Mouse (Mus musculus) limb, embryonic 12.5 days (tissue): ENCODE results near the gene 1600014C23Rik. TPM values are rescaled to one million over a fixed set of nuclear protein-coding genes. Genes with fewer than 3 reads are reported as not detected.
A peak's percentile ranks its signal among the peaks of the same experiment; 100 is the strongest.

ENCODE experiments used
- ATAC-seq: fragments of 200-750 bp; cut with Nextera tagmentation; 2 replicates; pipeline ENCODE4 v1.8.0; 2017; ENCODE audit warnings: low read depth, moderate TSS enrichment; ENCODE audit not compliant: insufficient number of reproducible peaks, insufficient read depth, low FRiP score, low TSS enrichment
- H3K27ac ChIP-seq: fragments of 300-500 bp; sonication (generic); 2 replicates; pipeline ENCODE4 v1.5.1; 2016; ENCODE audit warnings: mild to moderate bottlenecking, moderate library complexity
- H3K27me3 ChIP-seq: fragments of 300-500 bp; sonication (generic); 2 replicates; pipeline ENCODE4 v1.6.1; 2016; ENCODE audit warnings: mild to moderate bottlenecking, moderate library complexity
- H3K36me3 ChIP-seq: fragments of 300-500 bp; sonication (generic); 2 replicates; pipeline ENCODE4 v1.6.1; 2016; ENCODE audit warnings: mild to moderate bottlenecking, moderate library complexity
- H3K4me1 ChIP-seq: fragments of 300-500 bp; sonication (generic); replicated peaks from 2 replicates; pipeline ENCODE4 v1.6.1; 2016
- H3K4me2 ChIP-seq: fragments of 300-500 bp; sonication (generic); 2 replicates; pipeline ENCODE4 v1.6.1; 2016; ENCODE audit warnings: mild to moderate bottlenecking, moderate library complexity
- H3K4me3 ChIP-seq: fragments of 300-500 bp; sonication (generic); replicated peaks from 2 replicates; pipeline ENCODE4 v1.5.1; 2016; ENCODE audit warnings: mild to moderate bottlenecking
- H3K9ac ChIP-seq: fragments of 300-500 bp; sonication (generic); replicated peaks from 2 replicates; pipeline ENCODE4 v1.6.1; 2016; ENCODE audit warnings: mild to moderate bottlenecking, moderate library complexity
- H3K9me3 ChIP-seq: fragments of 300-500 bp; sonication (generic); 2 replicates; pipeline ENCODE4 v1.6.1; 2016; ENCODE audit warnings: mild to moderate bottlenecking, moderate library complexity
- WGBS: fragments of 180-500 bp; shearing (Covaris S2); methylation state at CpG from one replicate; pipeline ENCODE4 v1.1.7; 2016; 5-methylcytosine and 5-hydroxymethylcytosine counted together
- polyA plus RNA-seq: library from polyadenylated mRNA; unstranded; fragments of >200 nt; fragmentation: Nextera tagmentation; extraction: Ambion mirVana; gene quantifications from 2 replicates; pipeline ENCODE4 v1.2.1, GENCODE M21; 2016

The 1600014C23Rik gene
- polyA plus RNA-seq, 1 experiment from 2014 or later, result not detected

DNA sequence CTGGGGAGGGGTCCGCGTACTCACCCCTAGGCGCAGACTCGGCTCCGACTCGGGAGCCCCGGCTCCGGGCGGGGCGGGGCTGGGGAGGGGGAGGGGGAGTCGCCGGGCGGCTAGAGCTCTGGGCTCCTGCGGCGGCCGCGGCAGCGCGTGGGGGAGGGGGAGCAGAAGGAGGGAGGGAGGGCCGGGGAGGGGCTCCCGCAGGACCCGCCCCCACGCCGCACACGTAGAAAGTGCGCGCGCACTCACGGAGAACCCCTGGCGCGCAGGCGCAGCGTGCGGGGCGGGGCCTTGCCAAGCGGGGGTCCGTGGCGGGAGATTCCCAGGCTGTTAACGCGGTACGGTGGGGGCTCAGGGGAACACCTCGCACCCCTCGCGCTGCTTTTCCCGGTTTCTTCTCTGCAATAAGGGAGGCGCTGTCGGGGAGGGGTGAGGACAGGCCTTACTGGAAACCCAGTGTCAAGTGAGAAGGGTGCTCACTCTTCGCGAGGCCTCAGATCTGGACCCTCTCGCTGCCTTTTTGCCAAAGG lies 47.5 kb downstream of the 1600014C23Rik start, which contains the start of gene Mrpl14:
Mrpl14 (plus strand) TSS at position 230 of the 527 bp plus-strand sequence.
- Histone ChIP-seq H3K4me1 (peaks cover 24% of the 10 kb centered on the region), H3K27ac (peak within 1 kb of the TSS; percentile 90)

DNA sequence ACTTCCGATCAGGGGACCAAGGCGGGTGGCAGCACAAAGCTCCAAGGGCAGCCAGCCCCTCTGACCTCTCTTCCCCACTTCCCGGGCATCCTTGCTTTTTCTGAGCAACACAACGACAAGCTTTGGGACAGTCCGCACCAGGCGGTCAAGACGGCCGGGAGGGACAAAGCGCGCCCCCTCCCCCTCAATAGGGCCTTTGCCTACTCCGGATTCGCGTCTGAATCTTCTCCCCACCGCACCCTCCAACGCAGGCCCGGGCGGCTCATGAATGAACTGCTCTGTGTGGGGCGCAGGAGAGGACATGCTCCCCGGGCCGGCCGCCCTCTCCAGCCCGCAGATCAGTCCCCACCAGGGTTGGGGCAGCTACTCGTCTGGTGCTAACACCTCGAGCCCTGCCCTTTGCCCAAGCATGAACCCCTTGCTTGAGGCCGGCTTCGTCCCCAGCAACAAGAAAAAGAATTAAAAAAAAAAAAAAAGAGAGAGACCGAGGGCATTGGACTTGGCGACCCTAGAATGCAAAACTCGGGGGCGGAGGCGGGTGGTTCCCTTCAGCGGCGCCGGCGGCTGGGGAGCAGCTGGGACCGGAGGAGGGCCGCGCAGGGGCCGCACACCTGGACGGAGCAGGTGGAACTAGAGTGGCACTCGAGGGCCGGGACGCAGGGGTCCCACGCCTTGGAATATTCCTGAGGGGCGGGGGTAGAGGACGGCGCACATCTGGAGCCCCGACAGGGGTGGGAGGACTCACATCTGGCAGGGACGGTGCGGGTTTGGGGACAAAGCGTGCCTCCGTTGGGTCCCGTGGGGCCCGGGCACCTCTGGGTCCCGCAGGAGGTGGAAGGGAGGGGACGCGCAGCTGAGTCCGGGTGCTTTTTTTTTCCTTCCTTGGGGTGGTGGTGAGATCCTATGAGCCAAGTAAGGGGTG lies 48.2 kb downstream of the 1600014C23Rik start:
- Histone ChIP-seq H3K4me1 (peaks cover 31% of the 10 kb centered on the region), H3K4me2 (peak overlapping the region; percentile 88), H3K9ac (peak overlapping the region; percentile 90), H3K4me3 (peak overlapping the region; percentile 78), H3K9me3 (peaks cover 4% of the 10 kb centered on the region; the same call in 1 of the 2 replicates), H3K36me3 (no peaks in the 10 kb centered on the region), H3K27me3 (no peaks in the 10 kb centered on the region), H3K27ac (peak overlapping the region; percentile 90)
- peak; percentile 57 for ATAC-seq
- under 1% methylated on average over 58 of the region's 58 CpGs for WGBS

More for the DNA sequence above, 47.5 kb downstream of the 1600014C23Rik start, which contains the start of gene Mrpl14:
- Histone ChIP-seq H3K4me2 (peak within 1 kb of the TSS; percentile 88), H3K9ac (peak within 1 kb of the TSS; percentile 90), H3K9me3 (peaks cover 4% of the 10 kb centered on the region; the same call in 1 of the 2 replicates), H3K27me3 (no peaks in the 10 kb centered on the region), H3K36me3 (no peaks in the 10 kb centered on the region), H3K4me3 (peak within 1 kb of the TSS; percentile 78)
- WGBS, result under 1% methylated on average over 31 of the region's 50 CpGs
- ATAC-seq, result peak; percentile 82

DNA sequence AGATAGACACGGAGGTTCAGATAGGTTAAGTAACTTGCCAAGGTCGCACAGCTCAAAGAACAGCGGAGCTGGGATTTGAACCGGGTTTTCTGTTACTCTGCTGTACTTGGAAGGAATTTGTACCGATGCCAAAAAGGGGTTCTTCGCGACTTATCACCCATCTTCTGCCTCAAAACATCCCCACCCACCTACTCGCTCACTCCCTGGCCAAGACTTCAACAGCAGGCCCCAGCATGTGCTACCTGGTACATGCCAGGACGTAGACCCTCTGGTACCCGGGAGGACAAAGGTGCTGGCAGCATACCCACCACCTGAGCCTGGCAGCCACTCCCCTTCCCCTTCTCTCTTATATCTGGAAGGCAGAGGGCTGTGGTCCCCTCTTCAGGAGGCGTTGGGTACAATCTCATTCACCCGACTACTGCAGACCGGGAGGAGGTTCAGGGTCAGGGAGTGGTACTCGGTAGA lies 48.9 kb downstream of the 1600014C23Rik start:
- Histone ChIP-seq H3K27ac (peak overlapping the region; percentile 90), H3K4me3 (peak overlapping the region; percentile 78), H3K9ac (peak overlapping the region; percentile 90), H3K9me3 (peaks cover 4% of the 10 kb centered on the region; the same call in 1 of the 2 replicates), H3K36me3 (no peaks in the 10 kb centered on the region), H3K4me2 (peak overlapping the region; percentile 88), H3K27me3 (no peaks in the 10 kb centered on the region), H3K4me1 (peaks cover 31% of the 10 kb centered on the region)
- WGBS, result 29% methylated on average over 14 of the region's 14 CpGs
- ATAC-seq, result no peak

Other genes with a start within 250 kb of the 1600014C23Rik start
- gene Aars2, start 227.0 kb downstream of the 1600014C23Rik start, polyA plus RNA-seq, result 25.0 and 27.7 TPM in 2 replicates
- gene Tcte1, start 210.4 kb downstream of the 1600014C23Rik start, polyA plus RNA-seq, result 0.91 and 1.3 TPM in 2 replicates
- gene Tmem151b, start 184.2 kb downstream of the 1600014C23Rik start, polyA plus RNA-seq, result 7.7 and 9.7 TPM in 2 replicates
- 6.5 and 6.6 TPM in 2 replicates for gene Nfkbie, start 178.1 kb downstream of the 1600014C23Rik start, polyA plus RNA-seq
- 96.9 and 106 TPM in 2 replicates for gene Slc35b2, start 170.0 kb downstream of the 1600014C23Rik start, polyA plus RNA-seq
- gene Hsp90ab1, start 160.6 kb downstream of the 1600014C23Rik start, polyA plus RNA-seq, result 1,474 and 1,563 TPM in 2 replicates
- 55.4 and 58.7 TPM in 2 replicates for gene Slc29a1, start 134.2 kb downstream of the 1600014C23Rik start, polyA plus RNA-seq
- 15.8 and 16.4 TPM in 2 replicates for gene Mymx, start 131.7 kb downstream of the 1600014C23Rik start, polyA plus RNA-seq
- 0.65 and 0.83 TPM in 2 replicates for gene Capn11, start 74.5 kb downstream of the 1600014C23Rik start, polyA plus RNA-seq
- 143 and 153 TPM in 2 replicates for gene Mrpl14, start 47.5 kb downstream of the 1600014C23Rik start, polyA plus RNA-seq
- gene Tmem63b, start 46.9 kb downstream of the 1600014C23Rik start, polyA plus RNA-seq, result 34.1 and 35.8 TPM in 2 replicates